ENCODE assay signal across 9 mouse cellular contexts in genomic region chr16:34920182-34920581, GRCm38 (mm10).
A peak's percentile ranks its signal among the peaks of the same experiment; 100 is the strongest.
DNase-seq lines count a peak whose midpoint lies in the region; ATAC-seq and TF ChIP-seq lines count a peak whose summit lies in the region.
"Had no signal": no experiment of that assay in that cellular context is flagged by ENCODE, and none has a peak within 500 bp of the region (broad histone marks: within the 10 kb centered on the region; RNA-seq: fewer than 3 reads in every experiment).

No protein-coding gene starts in this region.

- no peak overlapping the region for H3K4me2 ChIP-seq in neural tube, embryonic 15.5 days
- 0 out of 2 replicates have a peak overlapping the region, but pooled peaks have one; percentile 54 for H3K4me2 ChIP-seq in intestine, postnatal 0 days (replicated peaks; ENCODE audit: low read depth)
- H3K4me2 ChIP-seq: hindbrain, embryonic 15.5 days had no signal

- no peak overlapping the region for H3K4me3 ChIP-seq in neural tube, embryonic 15.5 days (replicated peaks)
- no peak overlapping the region for H3K4me3 ChIP-seq in intestine, postnatal 0 days (ENCODE audit: low read depth, low read length)
- H3K4me3 ChIP-seq: hindbrain, embryonic 15.5 days had no signal

- DNase-seq in cerebellum, postnatal 10 days: peak; percentile 66 to 67
- DNase-seq in cerebellum, adult 11 months: no peak
- DNase-seq in neural tube, embryonic 10.5 days (ENCODE audit: extremely low spot score, low spot score): peak; percentile 65
- DNase-seq in lung, postnatal 4 days: peak; percentile 73 to 79
- DNase-seq in spleen, postnatal 4 days (ENCODE audit: low spot score in 2 of 2): no peak

- H3K27me3 ChIP-seq in neural tube, embryonic 15.5 days (replicated peaks): 0 out of 2 replicates have a peak, but pooled peaks cover 5% of the 10 kb centered on the region
- no peaks in the 10 kb centered on the region for H3K27me3 ChIP-seq in intestine, postnatal 0 days (replicated peaks; ENCODE audit: control insufficient read depth, insufficient read depth, low read length)
- H3K27me3 ChIP-seq: hindbrain, embryonic 15.5 days had no signal

- H3K4me1 ChIP-seq in neural tube, embryonic 15.5 days: peaks cover 9% of the 10 kb centered on the region; the same call in 1 of the 2 replicates
- H3K4me1 ChIP-seq in intestine, postnatal 0 days (replicated peaks; ENCODE audit: control insufficient read depth, insufficient read depth, low read length): peaks cover 11% of the 10 kb centered on the region; the same call in 1 of the 2 replicates

- H3K36me3 ChIP-seq in neural tube, embryonic 15.5 days: no peaks in the 10 kb centered on the region
- no peaks in the 10 kb centered on the region for H3K36me3 ChIP-seq in intestine, postnatal 0 days (ENCODE audit: control insufficient read depth, insufficient read depth)
- H3K36me3 ChIP-seq: hindbrain, embryonic 15.5 days had no signal

- no peak overlapping the region for H3K27ac ChIP-seq in neural tube, embryonic 15.5 days (replicated peaks)
- H3K27ac ChIP-seq in intestine, postnatal 0 days (ENCODE audit: low read depth, low read length): no peak overlapping the region
- H3K27ac ChIP-seq: hindbrain, embryonic 15.5 days had no signal

- WGBS in neural tube, embryonic 15.5 days: 19% methylated on average over 6 of the region's 6 CpGs
- WGBS in intestine, postnatal 0 days: 23% methylated on average over 6 of the region's 6 CpGs

- H3K9me3 ChIP-seq in neural tube, embryonic 15.5 days (replicated peaks): no peaks in the 10 kb centered on the region
- H3K9me3 ChIP-seq in intestine, postnatal 0 days (ENCODE audit: control insufficient read depth): no peaks in the 10 kb centered on the region
- H3K9me3 ChIP-seq: hindbrain, embryonic 15.5 days had no signal

- TF ChIP-seq CTCF in intestine, postnatal 0 days (IDR thresholded peaks at IDR 0.05; ENCODE audit: low read depth): peak; percentile 93

- H3K9ac ChIP-seq in neural tube, embryonic 15.5 days (replicated peaks): no peak overlapping the region
- H3K9ac ChIP-seq in intestine, postnatal 0 days (ENCODE audit: low read depth, low read length): no peak overlapping the region
- H3K9ac ChIP-seq: hindbrain, embryonic 15.5 days had no signal

- ATAC-seq in neural tube, embryonic 15.5 days (ENCODE audit: low FRiP score): no peak
- ATAC-seq in common myeloid progenitor, adult 5-6 weeks (replicated peaks; ENCODE audit: low read depth, poor library complexity, severe bottlenecking): peak; percentile 52
- no peak for ATAC-seq in intestine, postnatal 0 days

Comparison
In these comparisons a context has a peak if more than half of its experiments do, and no peak if none do; other contexts are left out.
1. DNase-seq: peak in cerebellum, postnatal 10 days (2 of 2), neural tube, embryonic 10.5 days (single experiment) and lung, postnatal 4 days (2 of 2); none in cerebellum, adult 11 months (single experiment) and spleen, postnatal 4 days (0 of 2).